Mouse (Mus musculus) bone marrow, adult 2 months (tissue): ENCODE results near the gene Sec22b. TPM values are rescaled to one million over a fixed set of nuclear protein-coding genes. Genes with fewer than 3 reads are reported as not detected.

Source experiments
- H3K27ac ChIP-seq: fragments of 200-500 bp; 2 replicates; pipeline ENCODE4 v1.5.1; 2012; ENCODE audit warnings: low read depth, mild to moderate bottlenecking, control low read depth, inconsistent platforms, low read length; ENCODE audit not compliant: control insufficient read depth, poor library complexity, insufficient read depth
- H3K4me1 ChIP-seq: fragments of 200-500 bp; 2 replicates; pipeline ENCODE4 v1.6.1; 2011; ENCODE audit warnings: low read length; ENCODE audit not compliant: control insufficient read depth, insufficient read depth
- H3K4me3 ChIP-seq: fragments of 200-500 bp; replicated peaks from 2 replicates; pipeline ENCODE3; 2011; ENCODE audit warnings: mild to moderate bottlenecking, low read depth, low read length, control low read depth; ENCODE audit not compliant: control insufficient read depth
- CTCF ChIP-seq: fragments of 200-500 bp; IDR thresholded peaks from 2 replicates; pipeline ENCODE4 v1.5.1; 2011; ENCODE audit warnings: low read length, control low read depth; ENCODE audit not compliant: control insufficient read depth, insufficient read depth
- POLR2A ChIP-seq: fragments of 200-500 bp; IDR thresholded peaks from 2 replicates; pipeline ENCODE4 v1.6.1; 2011; ENCODE audit warnings: low read depth, mild to moderate bottlenecking, control low read depth, low read length, borderline replicate concordance; ENCODE audit not compliant: control insufficient read depth
- WGBS: fragments of 180-500 bp; shearing (Covaris S2); methylation state at CpG from one replicate; pipeline ENCODE4 v1.1.7; 2018; 5-methylcytosine and 5-hydroxymethylcytosine counted together
- polyA plus RNA-seq: library from polyadenylated mRNA; stranded (reverse); fragments of >200 nt; gene quantifications from 2 replicates; pipeline ENCODE4 v1.2.4, GENCODE M21; 2011; ENCODE audit warnings: low replicate concordance; ENCODE audit not compliant: missing spikeins, insufficient read depth, insufficient read length

Sec22b gene
- polyA plus RNA-seq, 1 experiment, result 45.3 TPM

GRCm38 (mm10) chr3:97953196-97953595, 52.2 kb downstream of the Sec22b start:
- no peak for TF ChIP-seq CTCF
- TF ChIP-seq POLR2A, result no peak
- no peak overlapping the region for H3K27ac ChIP-seq
- no peak overlapping the region for H3K4me3 ChIP-seq
- peaks cover 3% of the 10 kb centered on the region for H3K4me1 ChIP-seq
- WGBS, result 75% methylated on average over 2 of the region's 2 CpGs

GRCm38 (mm10) chr3:97956322-97956721, 55.3 kb downstream of the Sec22b start:
- peaks cover 3% of the 10 kb centered on the region for H3K4me1 ChIP-seq
- no peak overlapping the region for H3K27ac ChIP-seq
- H3K4me3 ChIP-seq, result no peak overlapping the region
- no peak for TF ChIP-seq CTCF
- TF ChIP-seq POLR2A, result no peak
- WGBS, result 86% methylated on average over 6 of the region's 6 CpGs

DNA sequence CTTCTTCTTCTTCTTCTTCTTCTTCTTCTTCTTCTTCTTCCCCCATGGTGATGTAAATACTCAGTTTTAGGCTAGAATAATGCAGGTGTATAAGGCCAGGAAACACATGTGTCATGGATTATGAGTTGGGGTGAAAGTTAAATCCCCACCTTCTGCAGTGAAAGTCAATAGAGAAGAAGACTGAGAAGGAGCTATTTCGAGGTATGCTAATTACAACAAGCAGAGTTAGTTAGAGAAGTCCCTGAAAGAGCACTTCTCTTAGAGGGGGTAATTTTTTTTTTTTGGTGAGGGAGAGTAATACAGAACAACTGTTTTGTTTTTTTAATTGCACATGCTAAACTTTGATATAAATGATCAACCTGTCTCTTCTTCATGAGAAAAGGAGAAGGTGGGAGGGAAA, 55.9 kb downstream of the Sec22b start:
- Histone ChIP-seq H3K4me1 (peaks cover 3% of the 10 kb centered on the region), H3K4me3 (no peak overlapping the region), H3K27ac (no peak overlapping the region)
- no peak for TF ChIP-seq POLR2A
- TF ChIP-seq CTCF, result no peak
- 18% methylated on average over 1 of the region's 1 CpGs for WGBS

GRCm38 (mm10) chr3:97960783-97961594, 60.0 kb downstream of the Sec22b start:
- TF ChIP-seq CTCF (no peak), POLR2A (no peak)
- H3K4me3 ChIP-seq, result no peak overlapping the region
- WGBS, result 34% methylated on average over 14 of the region's 14 CpGs
- H3K27ac ChIP-seq, result no peak overlapping the region
- peaks cover 4% of the 10 kb centered on the region for H3K4me1 ChIP-seq

DNA sequence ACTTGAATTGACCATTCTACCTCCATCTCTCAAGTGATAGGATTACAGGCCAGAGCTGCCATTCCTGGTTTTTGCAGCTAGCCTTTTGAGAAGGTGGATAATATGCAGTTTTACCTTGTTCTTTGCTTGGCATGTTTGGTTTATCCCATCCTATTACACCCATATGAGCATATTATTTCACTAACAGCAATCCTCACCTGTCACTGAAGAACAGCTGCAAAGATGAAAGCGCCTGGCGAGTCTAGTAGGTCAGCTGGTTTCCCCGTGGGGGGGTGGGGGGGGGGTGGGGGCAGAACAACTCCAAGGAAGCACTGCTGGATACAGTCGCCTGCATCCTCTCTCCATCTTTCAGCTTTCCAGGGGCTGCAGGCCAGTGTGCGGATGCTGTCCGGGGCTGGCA, 61.0 kb downstream of the Sec22b start:
- WGBS, result 72% methylated on average over 6 of the region's 6 CpGs
- Histone ChIP-seq H3K4me1 (peaks cover 3% of the 10 kb centered on the region), H3K27ac (no peak overlapping the region), H3K4me3 (no peak overlapping the region)
- no peak for TF ChIP-seq CTCF
- TF ChIP-seq POLR2A, result no peak

GRCm38 (mm10) chr3:97964878-97965353, 63.9 kb downstream of the Sec22b start:
- no peak for TF ChIP-seq POLR2A
- no peak for TF ChIP-seq CTCF
- no peak overlapping the region for H3K4me3 ChIP-seq
- no peak overlapping the region for H3K27ac ChIP-seq
- H3K4me1 ChIP-seq, result peaks cover 3% of the 10 kb centered on the region
- WGBS, result 6% methylated on average over 14 of the region's 14 CpGs

- WGBS, result 39% methylated on average over 2 of the region's 2 CpGs
- H3K4me1 ChIP-seq, result peaks cover 8% of the 10 kb centered on the region
- TF ChIP-seq CTCF, result no peak
- no peak for TF ChIP-seq POLR2A
- no peak overlapping the region for H3K4me3 ChIP-seq
- no peak overlapping the region for H3K27ac ChIP-seq
Observed at GRCm38 (mm10) chr3:97967627-97968026, 66.6 kb downstream of the Sec22b start.

DNA sequence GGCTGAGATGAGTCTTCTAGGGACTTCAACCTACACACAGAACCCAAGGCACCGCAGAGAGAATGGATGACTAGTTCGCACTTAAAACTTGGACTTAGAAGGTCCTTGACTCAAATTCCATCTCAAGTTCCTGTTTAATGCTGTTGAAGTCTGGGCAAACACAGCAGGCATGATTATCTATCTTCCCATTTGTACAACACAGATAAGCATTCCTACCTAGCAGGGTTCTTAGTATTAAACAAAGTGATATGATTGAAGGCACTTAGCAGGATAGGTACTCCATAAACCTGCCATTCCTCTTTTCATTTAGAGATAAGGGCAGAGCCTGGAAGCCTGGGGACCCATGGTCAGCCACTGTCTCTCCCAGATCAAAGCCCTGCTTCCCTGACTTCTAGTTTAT, 67.2 kb downstream of the Sec22b start:
- TF ChIP-seq POLR2A (no peak), CTCF (no peak)
- no peak overlapping the region for H3K27ac ChIP-seq
- H3K4me3 ChIP-seq, result no peak overlapping the region
- H3K4me1 ChIP-seq, result peaks cover 8% of the 10 kb centered on the region
- WGBS, result 92% methylated on average over 2 of the region's 2 CpGs

- TF ChIP-seq POLR2A, result no peak
- no peak overlapping the region for H3K4me3 ChIP-seq
- peaks cover 8% of the 10 kb centered on the region for H3K4me1 ChIP-seq
- no peak overlapping the region for H3K27ac ChIP-seq
- 44% methylated on average over 1 of the region's 1 CpGs for WGBS
Observed at GRCm38 (mm10) chr3:97969019-97969418, 68.0 kb downstream of the Sec22b start.
